Mouse (Mus musculus) thymus, adult 2 months (tissue): ENCODE data around the gene Msl1. TPM values are rescaled to one million over a fixed set of nuclear protein-coding genes. Genes with fewer than 3 reads are reported as not detected.

Source experiments
- DNase-seq: peaks from one replicate; pipeline ENCODE4 v3.0.0; 2021
- H3K27ac ChIP-seq: fragments of 200-500 bp; 2 replicates; pipeline ENCODE4 v1.5.1; 2012; ENCODE audit warnings: low read length, control low read depth; ENCODE audit not compliant: control insufficient read depth, insufficient read depth
- H3K27me3 ChIP-seq: fragments of 200-500 bp; 2 replicates; pipeline ENCODE4 v1.6.1; 2012; ENCODE audit warnings: mild to moderate bottlenecking, low read length, moderate library complexity, mixed read lengths; ENCODE audit not compliant: control insufficient read depth, insufficient read depth
- H3K36me3 ChIP-seq: fragments of 200-500 bp; 2 replicates; pipeline ENCODE4 v1.6.1; 2012; ENCODE audit warnings: mild to moderate bottlenecking, low read length, moderate library complexity; ENCODE audit not compliant: control insufficient read depth, insufficient read depth
- H3K4me1 ChIP-seq: fragments of 200-500 bp; replicated peaks from 2 replicates; pipeline ENCODE4 v1.6.1; 2012; ENCODE audit warnings: low read length; ENCODE audit not compliant: control insufficient read depth, insufficient read depth
- H3K4me3 ChIP-seq: fragments of 200-500 bp; 2 replicates; pipeline ENCODE4 v1.5.1; 2012; ENCODE audit warnings: mild to moderate bottlenecking, low read length, control low read depth, moderate library complexity; ENCODE audit not compliant: control insufficient read depth, insufficient read depth
- CTCF ChIP-seq: fragments of 200-500 bp; IDR thresholded peaks from 2 replicates; pipeline ENCODE4 v1.5.1; 2012; ENCODE audit warnings: mild to moderate bottlenecking, control low read depth, low read length, moderate library complexity, borderline replicate concordance; ENCODE audit not compliant: control insufficient read depth, poor library complexity, insufficient read depth; ENCODE audit errors: extremely low read depth
- POLR2A ChIP-seq: fragments of 200-500 bp; IDR thresholded peaks from 2 replicates; pipeline ENCODE4 v1.6.1; 2012; ENCODE audit warnings: mild to moderate bottlenecking, low read length, control low read depth, moderate library complexity; ENCODE audit not compliant: control insufficient read depth, poor library complexity, insufficient read depth; ENCODE audit errors: extremely low read depth
- WGBS: fragments of 180-500 bp; shearing (Covaris S2); methylation state at CpG from one replicate; pipeline ENCODE4 v1.1.7; 2018; 5-methylcytosine and 5-hydroxymethylcytosine counted together
- polyA plus RNA-seq: library from polyadenylated mRNA; depleted of rRNA; stranded (reverse); fragments of >200 nt; gene quantifications from 2 replicates; pipeline ENCODE4 v1.2.3, GENCODE M21; 2012

Gene Msl1
- polyA plus RNA-seq, 1 experiment: 50.3 TPM

GRCm38 (mm10) chr11:98749716-98750115 is 45.6 kb upstream of the Msl1 start:
- Histone ChIP-seq H3K36me3 (no peaks in the 10 kb centered on the region), H3K27ac (no peak overlapping the region), H3K27me3 (no peaks in the 10 kb centered on the region), H3K4me1 (peaks cover 59% of the 10 kb centered on the region), H3K4me3 (no peak overlapping the region)
- no peak for TF ChIP-seq POLR2A
- TF ChIP-seq CTCF: no peak
- no peak for DNase-seq
- 94% methylated on average over 5 of the region's 5 CpGs for WGBS

- H3K27me3 ChIP-seq: no peaks in the 10 kb centered on the region
- TF ChIP-seq CTCF: no peak
- no peak for TF ChIP-seq POLR2A
- H3K36me3 ChIP-seq: no peaks in the 10 kb centered on the region
- H3K4me1 ChIP-seq: peaks cover 56% of the 10 kb centered on the region
- H3K4me3 ChIP-seq: no peak overlapping the region
- H3K27ac ChIP-seq: no peak overlapping the region
- 40% methylated on average over 17 of the region's 17 CpGs for WGBS
- no peak for DNase-seq
Observed at GRCm38 (mm10) chr11:98750351-98751201, 44.7 kb upstream of the Msl1 start.

- WGBS: 65% methylated on average over 6 of the region's 6 CpGs
- no peak for DNase-seq
Observed at GRCm38 (mm10) chr11:98751221-98751782, 44.0 kb upstream of the Msl1 start.

GRCm38 (mm10) chr11:98752562-98753140 is 42.7 kb upstream of the Msl1 start:
- no peaks in the 10 kb centered on the region for H3K36me3 ChIP-seq
- no peak for TF ChIP-seq POLR2A
- TF ChIP-seq CTCF: no peak
- no peak overlapping the region for H3K27ac ChIP-seq
- H3K27me3 ChIP-seq: no peaks in the 10 kb centered on the region
- DNase-seq: no peak
- 88% methylated on average over 10 of the region's 10 CpGs for WGBS
- H3K4me1 ChIP-seq: peaks cover 38% of the 10 kb centered on the region
- H3K4me3 ChIP-seq: no peak overlapping the region

More at GRCm38 (mm10) chr11:98751221-98751782, 44.0 kb upstream of the Msl1 start:
- Histone ChIP-seq H3K27ac (no peak overlapping the region), H3K4me3 (no peak overlapping the region), H3K27me3 (no peaks in the 10 kb centered on the region), H3K36me3 (no peaks in the 10 kb centered on the region), H3K4me1 (peaks cover 49% of the 10 kb centered on the region)
- no peak for TF ChIP-seq CTCF
- no peak for TF ChIP-seq POLR2A

GRCm38 (mm10) chr11:98753264-98753663 is 42.1 kb upstream of the Msl1 start:
- no peaks in the 10 kb centered on the region for H3K27me3 ChIP-seq
- H3K4me1 ChIP-seq: peaks cover 31% of the 10 kb centered on the region
- H3K36me3 ChIP-seq: no peaks in the 10 kb centered on the region
- 98% methylated on average over 5 of the region's 5 CpGs for WGBS
- no peak overlapping the region for H3K4me3 ChIP-seq
- TF ChIP-seq CTCF (no peak), POLR2A (no peak)
- no peak for DNase-seq
- H3K27ac ChIP-seq: no peak overlapping the region

GRCm38 (mm10) chr11:98754151-98754620 is 41.1 kb upstream of the Msl1 start:
- WGBS: 81% methylated on average over 9 of the region's 9 CpGs
- no peaks in the 10 kb centered on the region for H3K36me3 ChIP-seq
- no peak overlapping the region for H3K4me3 ChIP-seq
- peaks cover 22% of the 10 kb centered on the region for H3K4me1 ChIP-seq
- H3K27me3 ChIP-seq: no peaks in the 10 kb centered on the region
- TF ChIP-seq CTCF: no peak
- TF ChIP-seq POLR2A: no peak
- DNase-seq: no peak
- H3K27ac ChIP-seq: no peak overlapping the region
